Mouse (Mus musculus) c-Kit-negative CD71-positive TER-119-positive erythroid progenitor cells, embryonic 14.5 days (primary cell): ENCODE data around the gene Wnt11.

Experiments
- DNase-seq: peaks from one replicate; pipeline ENCODE4 v3.0.0-alpha.2; 2013; ENCODE audit warnings: low read depth, low spot score

Gene Wnt11

GRCm38 (mm10) chr7:98863969-98864718 is 29.2 kb downstream of the Wnt11 start:
- no peak for DNase-seq

- no peak for DNase-seq
These were observed 32.3 kb downstream of the Wnt11 start for GRCm38 (mm10) chr7:98867053-98867793.

GRCm38 (mm10) chr7:98867794-98868150 is 32.9 kb downstream of the Wnt11 start:
- DNase-seq, result no peak

- DNase-seq, result no peak
These were observed 34.2 kb downstream of the Wnt11 start for GRCm38 (mm10) chr7:98869070-98869469.

- DNase-seq, result no peak
These were observed 35.9 kb downstream of the Wnt11 start for GRCm38 (mm10) chr7:98870791-98871190.

GRCm38 (mm10) chr7:98871882-98872281 is 37.0 kb downstream of the Wnt11 start:
- no peak for DNase-seq

GRCm38 (mm10) chr7:98873316-98873715 is 38.4 kb downstream of the Wnt11 start:
- no peak for DNase-seq

- DNase-seq, result no peak
These were observed 39.6 kb downstream of the Wnt11 start for GRCm38 (mm10) chr7:98874411-98874951.

GRCm38 (mm10) chr7:98875390-98875990 is 40.6 kb downstream of the Wnt11 start:
- DNase-seq, result no peak

- no peak for DNase-seq
These were observed 41.2 kb downstream of the Wnt11 start for GRCm38 (mm10) chr7:98876119-98876518.

- DNase-seq, result no peak
These were observed 44.3 kb downstream of the Wnt11 start for GRCm38 (mm10) chr7:98879176-98879575.

- no peak for DNase-seq
These were observed 47.0 kb downstream of the Wnt11 start for GRCm38 (mm10) chr7:98881887-98882286.

- no peak for DNase-seq
These were observed 52.9 kb downstream of the Wnt11 start for GRCm38 (mm10) chr7:98887811-98888261.

- no peak for DNase-seq
These were observed 53.9 kb downstream of the Wnt11 start for GRCm38 (mm10) chr7:98888810-98889209.

GRCm38 (mm10) chr7:98889211-98889610 is 54.3 kb downstream of the Wnt11 start:
- DNase-seq, result no peak

GRCm38 (mm10) chr7:98893144-98893543 is 58.2 kb downstream of the Wnt11 start:
- no peak for DNase-seq

GRCm38 (mm10) chr7:98894305-98894704 is 59.4 kb downstream of the Wnt11 start:
- no peak for DNase-seq

GRCm38 (mm10) chr7:98894768-98895167 is 59.9 kb downstream of the Wnt11 start:
- DNase-seq, result no peak

- no peak for DNase-seq
These were observed 60.7 kb downstream of the Wnt11 start for GRCm38 (mm10) chr7:98895501-98896095.

GRCm38 (mm10) chr7:98897323-98897722 is 62.4 kb downstream of the Wnt11 start:
- DNase-seq, result no peak

- no peak for DNase-seq
These were observed 64.9 kb downstream of the Wnt11 start for GRCm38 (mm10) chr7:98899815-98900214.

GRCm38 (mm10) chr7:98901120-98901519 is 66.2 kb downstream of the Wnt11 start:
- no peak for DNase-seq
